Mouse (Mus musculus) cerebellum, adult 18-20 months (tissue): Measurements from ENCODE around the gene Ndufb7.

Experiments
- DNase-seq, 2 experiments: peaks; one replicate each; pipeline ENCODE4 v3.0.0; 2021

Ndufb7 gene

DNA sequence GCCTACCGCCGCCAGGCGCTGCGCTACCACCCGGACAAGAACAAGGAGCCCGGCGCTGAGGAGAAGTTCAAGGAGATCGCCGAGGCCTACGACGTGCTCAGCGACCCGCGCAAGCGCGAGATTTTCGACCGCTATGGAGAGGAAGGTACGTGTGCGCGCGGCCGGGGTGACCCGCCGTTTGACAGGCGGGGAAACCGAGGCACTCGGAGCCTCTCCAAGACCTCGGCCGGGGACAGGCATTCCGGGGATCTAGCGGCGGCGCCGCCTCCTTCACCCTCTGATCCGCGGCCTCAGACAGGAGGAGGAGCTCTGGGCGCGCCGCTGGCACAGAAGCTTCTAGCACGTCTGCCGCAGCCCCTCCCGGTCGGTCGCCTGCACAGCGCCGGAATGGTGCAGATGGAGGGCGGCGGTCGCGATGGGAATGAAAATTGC lies 41.9 kb downstream of the Ndufb7 start:
- peak; percentile 80 for DNase-seq

DNA sequence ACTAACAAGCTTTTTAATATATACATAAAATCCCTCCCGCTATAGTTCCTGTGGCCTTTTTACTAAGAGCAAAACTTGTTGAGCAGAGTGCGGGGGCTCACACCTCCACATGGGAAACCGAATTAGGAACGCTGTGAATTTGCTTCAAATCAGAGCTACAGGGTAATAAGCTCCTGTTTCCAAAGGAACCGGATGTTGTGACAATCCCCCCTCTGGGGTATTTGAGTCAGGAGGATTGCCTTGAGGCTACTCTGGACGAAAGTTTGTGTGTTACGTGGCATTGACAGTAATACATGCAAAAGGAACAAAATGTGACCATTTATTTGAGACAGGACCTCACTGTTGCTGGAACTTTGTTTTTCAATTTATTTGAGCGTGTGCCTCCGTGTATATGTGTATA lies 42.6 kb downstream of the Ndufb7 start:
- DNase-seq, result no peak

DNA sequence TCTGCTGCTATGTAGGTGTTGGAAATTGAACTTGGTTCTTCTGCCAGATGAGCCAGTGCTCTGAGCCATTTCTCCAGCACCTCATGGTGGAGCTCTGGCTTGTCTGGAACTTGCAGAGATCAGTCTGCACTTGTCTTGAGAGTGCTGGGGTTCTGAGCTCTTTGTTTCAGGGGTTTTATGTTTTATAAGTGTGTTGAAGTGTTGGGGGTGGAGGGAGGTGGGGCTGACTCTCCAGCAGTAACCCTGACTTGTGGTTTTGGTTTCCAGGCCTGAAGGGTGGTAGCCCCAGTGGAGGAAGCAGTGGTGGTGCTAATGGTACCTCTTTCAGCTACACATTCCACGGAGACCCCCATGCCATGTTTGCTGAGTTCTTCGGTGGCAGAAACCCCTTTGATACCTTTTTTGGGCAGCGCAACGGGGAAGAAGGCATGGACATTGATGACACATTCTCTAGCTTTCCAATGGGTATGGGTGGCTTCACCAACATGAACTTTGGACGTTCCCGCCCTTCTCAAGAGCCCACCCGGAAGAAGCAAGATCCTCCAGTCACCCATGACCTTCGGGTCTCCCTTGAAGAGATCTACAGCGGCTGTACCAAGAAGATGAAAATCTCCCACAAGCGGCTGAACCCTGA lies 43.2 kb downstream of the Ndufb7 start:
- no peak for DNase-seq

DNA sequence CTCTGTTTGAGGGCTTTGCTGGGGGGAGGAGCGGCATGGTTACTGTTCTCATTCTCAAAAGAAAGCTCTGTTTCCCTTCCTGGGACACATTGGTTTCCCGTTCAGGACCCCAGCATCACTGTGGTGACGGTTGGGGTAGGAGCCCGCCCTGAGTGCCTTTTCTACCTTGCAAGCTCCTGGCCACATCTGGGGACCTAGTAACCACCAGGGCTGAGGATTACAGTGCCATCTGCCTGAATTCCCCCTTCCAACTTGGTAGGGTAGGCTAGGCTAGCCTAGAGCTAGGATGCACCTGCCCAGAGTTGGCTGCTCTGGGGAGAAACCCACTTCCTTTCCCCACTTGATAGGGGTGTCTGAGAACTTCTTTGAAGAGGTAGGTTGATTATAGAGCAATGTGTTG lies 45.5 kb downstream of the Ndufb7 start:
- no peak for DNase-seq

DNA sequence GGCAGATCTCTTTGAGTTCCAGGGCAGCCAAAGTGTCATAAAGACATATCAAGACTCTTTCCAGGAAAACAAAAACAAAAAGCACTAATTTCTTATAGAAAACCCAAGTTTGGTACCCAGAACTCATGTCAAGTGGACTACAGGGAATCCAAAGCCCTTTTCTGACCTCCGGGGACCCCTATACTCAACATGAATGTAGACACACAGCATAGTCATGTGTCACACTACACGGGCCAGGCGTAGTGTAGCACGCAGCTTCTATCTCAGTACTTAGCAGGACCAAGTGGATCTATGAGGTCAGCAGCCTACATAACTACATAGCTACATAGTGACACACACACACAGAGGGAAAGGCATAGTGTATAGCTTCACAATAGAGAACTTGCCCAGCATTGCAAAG lies 47.2 kb downstream of the Ndufb7 start:
- no peak for DNase-seq

DNA sequence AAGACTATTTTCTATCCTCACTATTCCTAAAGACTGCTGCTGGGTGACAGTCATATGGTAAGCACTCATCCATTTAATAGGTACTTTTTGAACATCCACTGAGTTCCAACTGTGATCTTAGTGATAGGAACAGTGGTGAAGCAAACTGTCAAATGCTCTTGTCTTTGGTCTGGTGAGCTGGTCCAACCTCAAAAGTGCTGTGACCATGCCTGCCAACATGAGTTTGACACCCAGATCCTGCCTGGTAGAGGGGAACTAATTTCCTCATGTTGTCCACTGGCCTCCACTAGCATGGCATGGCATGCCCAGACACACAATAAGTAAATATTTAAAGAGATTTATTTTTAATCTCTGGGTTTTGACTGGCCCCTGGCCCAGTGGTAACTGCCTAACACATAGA lies 50.2 kb downstream of the Ndufb7 start:
- DNase-seq, result no peak

DNA sequence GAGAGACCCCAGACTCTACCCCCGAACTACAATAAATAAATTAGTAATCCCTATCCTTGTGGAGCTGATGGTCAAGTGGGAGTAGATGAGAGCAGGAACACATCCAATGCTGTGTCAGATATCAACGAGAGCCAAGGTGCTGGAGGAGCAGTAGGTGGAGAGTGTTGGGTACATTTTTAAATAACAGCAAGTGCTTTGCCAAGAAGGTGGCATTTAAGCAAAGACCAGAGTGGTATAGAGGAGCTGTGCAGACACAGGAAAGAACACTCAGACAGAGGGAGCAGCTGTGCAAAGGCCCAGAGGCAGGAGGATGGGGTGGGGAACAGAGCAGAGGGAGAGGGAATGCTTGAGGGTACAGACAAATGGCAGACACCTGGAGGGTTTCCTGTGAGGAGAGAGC lies 50.6 kb downstream of the Ndufb7 start:
- no peak for DNase-seq

DNA sequence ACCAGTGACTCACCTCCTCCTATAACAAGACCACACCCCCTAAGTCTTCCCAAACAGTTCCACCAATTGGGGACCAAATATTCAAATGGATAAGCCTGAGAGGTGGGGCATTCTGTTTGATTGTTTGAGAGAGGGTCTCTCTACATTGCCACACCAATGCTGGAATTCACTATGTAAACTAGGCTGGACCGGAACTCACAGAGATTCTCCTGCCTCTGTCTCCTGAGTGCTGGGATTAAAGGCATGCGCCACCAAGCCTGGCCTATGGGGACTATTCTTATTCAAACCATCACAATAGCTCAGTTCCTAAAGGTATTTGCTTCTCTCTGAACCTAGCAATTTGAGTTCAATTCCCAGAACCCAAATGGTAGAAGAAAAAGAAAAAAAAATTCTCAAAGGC lies 52.1 kb downstream of the Ndufb7 start:
- DNase-seq, result no peak

DNA sequence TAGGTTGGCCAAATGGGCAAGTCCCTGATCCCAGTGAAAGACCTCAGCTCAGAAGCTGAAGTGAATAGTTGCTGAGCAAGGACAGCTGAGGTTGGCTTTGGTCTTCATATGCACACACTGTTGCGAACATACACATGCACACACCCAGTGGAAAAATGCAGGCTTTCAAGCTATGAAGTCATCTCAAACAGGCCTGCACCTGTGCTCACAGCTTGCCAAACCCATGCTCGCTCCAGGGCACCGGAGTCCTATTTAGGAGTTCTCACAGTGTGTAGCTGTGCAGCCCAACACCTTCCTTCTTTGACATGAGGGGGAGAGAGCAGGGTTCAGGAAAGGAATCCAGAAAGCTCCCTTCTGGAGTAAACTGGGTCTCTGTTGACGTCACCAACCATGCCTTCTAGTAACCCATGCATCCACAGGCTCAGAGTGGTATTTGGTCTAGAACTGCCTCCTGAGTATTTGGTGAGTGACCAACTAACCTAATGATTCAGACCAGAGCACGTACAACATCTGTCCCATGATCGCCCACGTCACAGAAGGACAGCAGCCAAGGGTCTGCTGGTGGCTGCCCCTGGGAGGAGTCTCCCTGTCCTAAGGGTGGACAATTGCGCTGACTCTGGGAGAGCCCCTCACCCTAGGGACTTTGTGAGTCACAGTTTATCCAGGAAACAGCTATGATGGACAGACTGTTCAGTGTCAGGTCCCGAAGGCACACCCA lies 53.3 kb downstream of the Ndufb7 start:
- DNase-seq, result no peak
